Mouse (Mus musculus): ENCODE data around the gene Gm3147. TPM values are rescaled to one million over a fixed set of nuclear protein-coding genes. Genes with fewer than 3 reads are reported as not detected.

Gm3147 gene
- polyA plus RNA-seq (2012; rRNA removed): not detected in 2 replicates

GRCm38 (mm10) chr5:94616242-94616641 is at the start of gene Gm3147:
Gm3147 (minus strand) TSS chr5:94616342.

DNA sequence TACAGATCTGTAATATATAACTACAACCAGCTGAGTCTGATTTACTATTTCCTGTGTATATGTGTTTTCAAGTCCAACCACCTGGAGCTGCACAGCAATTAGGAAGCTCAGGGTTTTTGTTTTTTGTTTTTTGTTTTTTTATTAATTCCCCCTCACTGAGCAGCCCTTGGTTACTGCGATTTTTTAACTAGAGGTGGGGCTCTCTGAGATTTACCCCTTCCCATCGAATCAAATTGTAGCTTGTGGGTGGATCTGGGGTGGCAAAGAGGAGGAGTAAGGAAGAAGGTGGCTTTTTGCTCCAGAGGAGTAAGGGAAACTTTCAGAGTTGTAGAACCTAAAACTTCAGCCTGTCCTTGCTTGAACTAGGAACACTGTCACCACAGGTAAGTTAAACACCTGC is 31.9 kb upstream of the Gm3147 start, which contains the start of gene Gm6205:
TSS of gene Gm6205 (plus strand) at position 301 of the 400 bp plus-strand sequence.

DNA sequence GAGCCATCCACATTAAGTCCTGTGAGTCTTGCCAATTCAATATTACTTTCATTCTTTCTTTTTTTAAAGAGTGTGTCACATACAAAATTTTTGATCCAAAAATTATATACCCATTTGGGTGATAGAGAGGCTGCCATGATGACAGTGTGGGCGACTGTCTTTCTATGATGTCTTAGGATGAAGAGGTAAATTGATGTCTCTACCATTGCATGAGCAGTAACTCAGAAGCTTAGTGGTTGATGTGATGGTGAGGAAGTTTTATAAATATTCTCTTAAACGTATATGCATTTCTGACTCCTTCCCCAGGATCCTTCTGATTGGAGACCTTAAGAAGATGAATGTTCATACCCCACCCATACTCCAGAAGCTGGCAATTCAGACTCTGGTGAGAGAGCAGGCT is 7.5 kb upstream of the Gm3147 start, which contains the start of gene Gm6509:
TSS of gene Gm6509 (plus strand) at position 301 of the 400 bp plus-strand sequence.

Other genes starting within 250 kb of the Gm3147 start
- not detected in 2 replicates for gene Gm7682, start 170.6 kb downstream of the Gm3147 start, polyA plus RNA-seq (2012; rRNA removed)
- gene Gm3139, start 90.1 kb downstream of the Gm3147 start, polyA plus RNA-seq (2012; rRNA removed): not detected in 2 replicates
- gene Gm6509, start 7.6 kb upstream of the Gm3147 start, polyA plus RNA-seq (2012; rRNA removed): not detected in 2 replicates
- not detected in 2 replicates for gene Gm6205, start 32.0 kb upstream of the Gm3147 start, polyA plus RNA-seq (2012; rRNA removed)
- gene Gm3183, start 249.1 kb upstream of the Gm3147 start, polyA plus RNA-seq (2012; rRNA removed): not detected in 2 replicates

All from liver, embryonic 14 days (tissue).